Mouse (Mus musculus) adrenal gland, adult 2 months (tissue): ENCODE data around the gene Dcdc2a. TPM values are rescaled to one million over a fixed set of nuclear protein-coding genes. Genes with fewer than 3 reads are reported as not detected.
A peak's percentile ranks its signal among the peaks of the same experiment; 100 is the strongest.

ENCODE experiments used
- DNase-seq: peaks from one replicate; pipeline ENCODE4 v3.0.0; 2021
- long read RNA-seq: library from polyadenylated mRNA; stranded (forward); transcript quantifications from one replicate; pipeline ENCODE4 v2.0.0, GENCODE M21; 2021
- polyA plus RNA-seq: library from polyadenylated mRNA; depleted of rRNA; stranded (reverse); fragments of >200 nt; gene quantifications from 2 replicates; pipeline ENCODE4 v1.2.3, GENCODE M21; 2012; rRNA removed
- total RNA-seq, 2 experiments: library from RNA; stranded (reverse); gene quantifications; 2 replicates each; pipeline ENCODE4 v1.2.3; 2021

Dcdc2a gene
- total RNA-seq (under 1 TPM; 0.06 to 0.17 TPM), polyA plus RNA-seq (not detected in 2 replicates)
- long read RNA-seq = 0 reads

DNA sequence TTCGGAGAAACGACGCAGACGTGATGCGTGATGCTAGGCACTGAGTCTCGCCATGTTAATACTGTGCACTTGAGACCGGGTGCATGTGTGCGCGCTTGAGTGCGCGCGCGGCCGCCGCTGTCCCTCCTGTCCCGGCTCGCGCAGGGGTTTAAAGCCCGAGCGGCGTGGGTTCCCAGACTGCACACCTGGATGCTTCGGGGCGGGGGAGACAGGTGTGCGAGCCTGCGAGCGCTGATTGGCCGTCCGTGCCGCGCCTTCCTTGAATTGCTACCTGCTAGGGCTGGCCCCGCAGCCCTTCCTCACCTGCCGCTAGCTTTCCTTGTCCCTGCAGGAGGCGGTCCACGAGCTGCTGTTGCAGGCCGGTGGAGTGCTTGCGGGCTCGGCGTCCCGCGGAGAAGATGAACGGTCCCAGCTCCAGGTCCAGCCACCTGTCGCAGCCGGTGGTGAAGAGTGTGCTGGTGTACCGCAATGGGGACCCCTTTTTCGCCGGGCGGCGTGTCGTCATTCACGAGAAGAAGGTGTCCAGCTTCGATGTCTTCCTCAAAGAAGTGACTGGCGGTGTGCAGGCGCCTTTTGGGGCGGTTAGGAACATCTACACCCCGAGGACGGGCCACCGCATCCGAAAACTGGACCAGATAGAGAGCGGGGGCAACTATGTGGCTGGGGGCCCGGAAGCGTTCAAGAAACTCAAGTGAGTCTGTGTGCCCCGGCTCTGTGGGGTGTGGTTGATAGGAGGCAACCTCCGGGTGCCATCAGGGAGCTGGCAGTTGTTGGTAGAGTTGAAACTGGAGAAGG is at the start of gene Dcdc2a:
TSS of gene Dcdc2a (plus strand) at position 132 of the 795 bp plus-strand sequence.
- DNase-seq = peak; percentile 20

DNA sequence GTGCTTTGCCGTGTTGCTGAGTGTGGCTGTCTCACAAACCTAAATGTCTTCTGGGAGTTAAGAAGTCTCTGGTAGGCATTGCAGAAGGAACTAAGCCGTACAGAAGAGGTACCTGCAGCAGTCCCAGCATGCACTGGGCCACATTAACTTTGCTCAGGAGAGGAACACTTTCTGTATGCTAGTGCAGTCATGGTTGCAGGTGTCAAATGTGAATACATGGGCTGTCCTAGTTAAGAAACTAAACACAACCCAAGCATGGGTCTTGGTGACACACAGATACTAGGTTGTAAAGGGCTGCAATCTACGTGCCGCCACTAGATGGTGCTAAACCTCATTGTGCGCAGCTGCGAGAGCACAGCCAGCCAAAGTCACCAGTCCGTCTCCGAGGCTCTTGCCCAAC is 48.7 kb upstream of the Dcdc2a start:
- DNase-seq = peak; percentile 55

DNA sequence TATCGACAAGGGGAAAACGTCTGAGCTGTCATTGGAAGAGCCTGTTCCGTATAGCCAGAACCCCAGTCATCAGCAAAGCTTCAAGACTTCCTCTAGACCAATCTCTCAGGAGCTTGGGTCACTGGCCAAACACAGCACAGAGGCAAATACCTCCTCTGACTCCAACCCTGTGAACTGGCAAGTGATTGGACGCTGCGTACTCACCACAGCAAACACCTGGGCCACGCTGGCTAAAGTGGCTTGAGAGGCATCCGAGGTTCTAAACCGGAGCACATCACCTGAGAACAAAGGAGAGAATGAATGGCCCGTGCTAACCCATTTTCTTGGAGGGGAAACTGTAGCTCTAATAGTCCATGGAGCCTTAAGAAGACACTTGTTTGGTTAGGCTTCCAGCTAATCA is 37.5 kb upstream of the Dcdc2a start:
- DNase-seq = no peak

DNA sequence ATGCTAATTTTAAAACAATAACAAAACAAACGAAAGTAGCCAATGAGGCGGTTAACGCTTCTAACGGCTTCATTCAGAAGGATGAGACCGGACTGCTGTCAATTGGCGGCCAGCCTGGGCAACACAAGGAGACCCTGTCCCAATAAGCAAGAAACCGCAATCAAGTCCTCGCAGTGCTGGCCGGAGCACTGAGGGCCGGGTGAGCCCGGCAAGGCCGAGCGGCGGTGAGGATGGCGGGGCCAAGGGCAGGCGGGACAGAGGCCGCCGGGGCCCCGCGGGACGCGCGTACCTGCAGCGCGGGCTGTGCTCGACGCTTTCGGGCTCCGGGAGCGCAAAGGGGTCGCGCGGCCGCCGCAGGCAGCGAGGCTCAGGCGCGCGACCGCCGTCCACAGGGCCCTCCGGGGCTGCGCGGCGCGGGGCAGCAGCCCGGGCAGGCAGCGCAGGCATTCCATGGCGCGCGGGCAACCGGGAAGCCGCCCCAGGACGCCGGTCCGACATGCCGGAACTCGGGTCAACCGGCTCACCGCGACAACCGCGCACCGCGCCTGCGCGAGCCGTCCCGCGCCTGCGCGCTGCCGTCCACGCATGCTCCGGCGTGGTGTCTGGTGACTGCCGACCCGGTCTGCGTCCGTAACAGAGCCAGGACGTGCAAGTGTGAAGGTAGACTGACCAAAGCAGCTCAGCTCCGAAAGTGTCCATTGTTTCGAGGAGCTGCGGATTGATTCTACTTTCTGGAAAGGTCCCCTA is 35.8 kb upstream of the Dcdc2a start, which contains the start of gene Mrs2:
TSS of gene Mrs2 (minus strand) at position 587 of the 747 bp plus-strand sequence.
- peak; percentile 95 for DNase-seq

DNA sequence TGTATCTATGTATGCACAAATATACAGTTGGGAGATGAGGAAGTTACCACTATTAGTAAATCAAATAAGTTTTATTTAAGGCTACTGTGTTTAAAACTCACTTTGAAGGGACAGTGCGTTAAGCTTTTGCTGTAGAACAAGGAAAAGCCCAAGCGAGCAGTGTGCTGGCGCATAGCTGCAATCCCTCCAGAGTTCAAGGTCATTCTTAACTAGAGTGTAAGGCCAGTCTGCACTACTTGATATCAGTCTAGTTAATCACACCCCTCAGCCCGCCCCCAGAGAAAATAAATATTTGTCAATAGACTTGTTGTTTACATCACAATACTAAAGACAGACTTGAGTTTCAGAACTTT is 35.3 kb upstream of the Dcdc2a start:
- DNase-seq = peak; percentile 34

DNA sequence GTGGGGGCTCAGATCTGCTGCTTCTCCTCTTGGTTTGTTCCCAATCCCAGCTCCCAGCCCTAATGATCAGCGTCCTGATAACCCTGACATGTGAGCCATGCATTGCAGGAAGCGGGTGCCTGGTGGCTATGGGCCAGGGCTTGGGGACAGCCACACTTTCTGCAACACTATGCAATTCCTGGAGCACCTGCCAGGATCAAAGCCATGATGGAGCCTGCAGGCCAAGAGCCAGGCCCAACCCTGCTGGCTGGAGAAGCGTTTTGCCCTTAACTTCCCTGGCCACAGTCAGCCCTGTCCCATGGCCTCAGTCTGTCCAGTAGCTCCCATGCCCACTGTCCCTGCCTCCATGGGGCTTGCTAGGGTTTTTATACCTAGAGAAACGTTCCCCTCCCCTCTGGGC is 33.4 kb upstream of the Dcdc2a start:
- DNase-seq = peak; percentile 42

DNA sequence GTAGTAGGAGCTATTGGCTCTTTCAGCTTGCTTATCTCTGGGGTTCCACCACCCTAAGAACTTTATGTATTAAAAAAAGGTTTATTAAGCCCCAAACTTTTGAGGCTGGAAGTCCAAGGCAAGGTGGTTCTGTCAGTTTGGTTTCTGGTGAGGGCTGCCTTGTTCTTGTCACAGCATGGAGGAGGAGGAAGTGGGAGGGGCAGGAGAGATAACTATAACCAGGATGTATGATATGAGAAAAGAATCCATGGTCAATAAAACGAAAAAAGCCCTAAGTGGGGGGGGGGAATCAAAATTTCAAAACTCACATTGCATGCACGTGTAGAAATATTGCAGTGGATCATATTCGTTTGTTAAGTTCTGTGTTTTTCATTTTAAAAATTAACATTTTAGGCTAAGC is 32.7 kb upstream of the Dcdc2a start:
- no peak for DNase-seq

DNA sequence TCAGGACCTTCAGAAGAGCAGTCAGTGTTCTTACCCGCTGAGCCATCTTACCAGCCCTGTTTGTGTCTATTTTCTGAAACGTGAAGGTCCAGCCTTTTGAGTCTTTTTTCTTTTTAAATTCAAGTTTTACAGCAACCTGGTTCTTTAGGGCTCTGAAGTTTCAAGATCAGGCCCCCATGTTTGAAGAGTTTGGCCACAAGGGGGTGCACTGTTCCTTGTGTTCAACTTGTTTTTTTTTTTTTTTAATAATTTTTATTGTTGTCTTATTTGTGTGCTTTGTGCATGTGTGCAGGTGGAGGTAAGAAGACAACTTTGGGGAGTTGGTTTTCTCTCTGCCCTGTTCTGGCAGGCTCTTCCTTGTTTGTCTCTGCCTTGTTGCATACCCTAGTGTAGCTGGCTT is 31.1 kb upstream of the Dcdc2a start:
- DNase-seq = peak; percentile 33

DNA sequence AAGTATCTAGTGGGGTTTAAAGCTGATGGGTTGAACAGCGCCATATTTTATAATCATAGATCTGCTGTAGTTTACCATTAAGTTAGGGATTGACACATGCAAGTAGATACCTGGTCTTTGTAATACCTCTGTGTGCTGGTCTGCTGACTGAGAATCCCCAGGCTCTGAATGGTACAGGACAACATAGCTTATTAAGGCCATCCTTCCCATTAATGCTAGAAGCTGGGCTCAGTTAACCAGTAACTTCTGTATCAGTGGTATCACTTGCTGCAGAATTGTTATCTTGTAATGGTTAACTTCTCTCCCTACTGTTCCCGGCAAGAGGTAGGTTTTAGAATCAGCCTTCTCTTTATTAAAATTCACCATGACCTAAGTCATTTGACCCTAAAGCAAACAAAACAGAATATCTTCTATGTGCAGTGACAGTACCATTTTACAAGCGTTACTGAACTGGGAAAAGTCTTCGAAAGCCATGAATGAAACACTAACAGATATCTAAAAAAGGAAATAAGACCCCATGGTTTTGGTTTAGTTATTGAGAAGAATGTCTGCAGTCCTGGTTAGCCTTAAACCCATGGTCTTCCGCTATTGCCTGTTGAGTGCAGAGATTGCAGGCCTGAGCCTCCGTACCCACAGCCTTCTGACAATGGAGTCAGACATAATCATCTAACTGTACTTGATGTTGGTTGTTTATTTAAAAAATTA is 29.2 kb upstream of the Dcdc2a start:
- no peak for DNase-seq

DNA sequence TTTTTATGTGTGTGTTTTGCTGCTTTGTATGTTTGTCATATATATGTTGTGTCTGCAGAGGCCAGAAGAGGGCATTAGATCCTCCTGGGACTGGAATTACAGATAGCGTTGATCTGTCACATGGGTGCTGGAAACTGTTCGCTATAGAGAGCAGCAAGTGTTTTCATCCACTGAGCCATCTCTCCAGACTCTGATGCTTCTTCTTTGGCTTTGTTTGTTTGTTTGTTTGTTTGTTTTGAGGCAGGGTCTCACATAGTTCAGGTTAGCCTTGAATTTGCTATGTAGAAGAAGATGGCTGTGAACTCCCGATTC is 28.7 kb upstream of the Dcdc2a start:
- no peak for DNase-seq

DNA sequence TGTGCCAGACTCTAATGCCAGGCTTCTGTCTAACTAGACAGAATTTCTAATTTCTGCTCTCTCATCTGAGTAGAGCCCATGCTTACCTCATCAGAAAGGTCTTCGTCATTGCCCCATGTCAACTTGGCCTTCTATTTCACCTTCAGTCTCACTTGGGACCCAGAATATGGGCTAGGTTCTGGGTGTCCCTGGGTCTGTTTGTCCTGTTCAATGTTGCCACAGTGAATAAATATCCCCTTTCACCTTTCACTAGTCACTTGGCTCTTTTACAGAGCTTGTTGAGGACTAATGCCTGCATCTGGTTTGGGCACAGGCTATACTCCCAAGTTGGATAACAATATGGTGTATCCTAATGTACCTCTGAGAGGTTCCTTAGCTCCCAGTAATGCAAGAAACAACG is 16.3 kb upstream of the Dcdc2a start:
- no peak for DNase-seq

DNA sequence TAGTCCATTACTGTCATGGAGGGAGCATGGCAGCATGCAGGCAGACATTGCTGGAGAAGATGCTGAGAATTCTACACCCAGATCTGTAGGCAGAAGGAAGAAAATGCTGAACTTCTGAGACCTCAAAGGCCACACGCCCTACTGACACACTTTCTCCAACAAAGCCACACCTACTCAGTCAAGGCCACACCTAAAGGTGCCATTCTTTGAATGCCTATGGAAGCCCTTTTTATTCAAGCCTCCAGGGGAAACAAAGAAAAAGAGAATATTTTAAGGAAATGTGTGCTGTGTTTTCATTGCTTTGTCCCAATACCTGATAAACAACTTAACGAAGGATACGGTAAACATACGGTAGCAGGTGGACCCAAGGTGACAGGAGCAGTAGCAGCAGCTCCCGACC is 3.1 kb upstream of the Dcdc2a start:
- DNase-seq = no peak

DNA sequence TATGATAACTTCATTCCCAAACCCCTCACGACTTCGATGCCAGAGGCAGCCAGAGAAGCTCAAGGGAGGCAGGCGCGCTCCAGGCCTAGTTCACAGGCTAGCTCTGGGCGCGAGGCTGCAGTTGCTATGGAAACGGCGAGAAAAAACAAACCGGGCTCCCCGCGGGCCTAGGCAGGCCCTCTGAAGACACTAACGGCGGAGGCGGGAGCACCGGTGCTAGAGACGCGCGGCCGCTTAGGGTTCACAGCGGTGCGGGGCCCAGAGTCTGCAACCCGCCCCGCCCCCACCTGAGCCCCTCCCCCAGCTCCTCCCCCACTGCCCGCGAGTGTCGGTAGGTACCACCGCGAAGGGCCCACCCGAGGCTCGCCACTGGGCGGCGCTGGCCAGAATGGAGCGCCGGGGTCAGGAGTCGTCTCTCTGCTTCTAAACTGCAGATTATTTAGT is 671 bp upstream of the Dcdc2a start:
- peak; percentile 69 for DNase-seq

DNA sequence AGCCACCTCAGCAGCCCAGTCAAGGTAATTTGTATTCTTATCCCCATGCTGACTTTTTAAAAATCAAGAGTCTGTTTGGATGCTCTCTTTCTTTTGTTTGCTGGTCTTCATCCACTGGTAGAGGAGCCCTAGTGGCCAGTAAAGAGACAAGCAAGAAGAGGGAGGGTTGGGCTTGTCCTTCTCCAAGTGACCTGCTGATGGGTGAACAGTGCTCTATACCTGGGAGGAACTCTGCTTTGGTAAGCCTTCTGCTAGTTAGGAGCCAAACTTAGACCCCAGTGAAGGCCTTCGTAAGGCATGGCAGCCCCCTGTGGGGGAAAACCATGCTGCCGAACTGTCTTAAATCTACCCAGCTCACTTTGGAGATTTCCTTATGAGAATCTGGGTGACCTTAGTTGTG is 10.9 kb downstream of the Dcdc2a start:
- no peak for DNase-seq

DNA sequence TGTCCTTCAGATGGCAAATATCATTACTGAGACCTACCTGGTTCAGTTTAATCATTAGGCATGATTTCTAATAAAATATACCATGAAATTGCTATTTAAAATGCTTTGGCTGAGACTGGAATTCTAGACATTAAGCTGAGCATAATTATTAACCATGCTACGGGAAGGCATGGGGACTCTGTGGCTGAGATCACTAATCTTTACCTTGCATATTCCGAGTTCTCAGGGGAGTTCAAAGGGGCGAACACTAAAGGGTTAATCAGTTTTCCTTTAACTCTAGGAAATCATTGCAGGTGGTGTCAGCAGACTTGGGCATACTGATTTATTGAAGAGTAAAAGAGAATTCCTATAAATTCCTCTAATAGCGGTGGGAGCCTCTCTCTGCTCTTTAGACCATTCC is 11.4 kb downstream of the Dcdc2a start:
- no peak for DNase-seq

DNA sequence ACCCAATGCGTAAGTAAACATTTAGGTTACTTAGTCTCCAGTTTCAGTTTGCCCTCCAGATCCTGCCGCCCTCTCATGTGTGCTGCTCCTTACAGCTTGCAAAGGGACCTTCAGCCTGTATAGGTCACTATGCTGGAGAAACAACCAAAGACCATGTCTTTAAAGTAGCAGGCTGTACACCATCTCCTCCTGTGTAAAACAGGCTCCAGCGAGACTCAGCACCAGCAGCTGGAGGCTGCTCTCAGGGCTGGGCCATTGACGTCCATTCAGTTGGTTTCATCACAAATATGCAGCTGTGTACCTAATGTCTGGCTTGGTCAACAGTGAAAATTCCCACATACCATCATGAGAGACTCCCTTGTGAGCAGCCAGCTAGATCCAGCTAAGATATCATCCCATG is 14.0 kb downstream of the Dcdc2a start:
- DNase-seq = no peak

DNA sequence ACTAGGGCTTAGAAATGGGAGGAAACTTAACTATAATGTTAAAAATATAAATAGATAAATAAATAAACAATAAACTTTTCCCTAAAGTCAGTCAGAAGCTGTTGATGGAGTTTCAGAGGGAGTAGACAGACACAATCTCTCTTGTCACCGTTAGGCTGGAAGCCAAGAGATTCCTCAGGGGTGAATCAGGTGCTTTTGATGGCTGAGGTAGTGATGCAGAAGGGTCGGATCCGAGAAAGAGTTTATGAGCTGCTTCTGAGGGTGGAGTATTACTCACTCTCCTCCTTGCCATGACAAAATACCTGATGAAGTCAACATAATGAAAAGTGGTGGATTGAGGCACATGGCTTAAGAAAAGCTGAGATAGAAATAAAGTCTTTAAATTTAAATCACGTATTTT is 15.0 kb downstream of the Dcdc2a start:
- no peak for DNase-seq

DNA sequence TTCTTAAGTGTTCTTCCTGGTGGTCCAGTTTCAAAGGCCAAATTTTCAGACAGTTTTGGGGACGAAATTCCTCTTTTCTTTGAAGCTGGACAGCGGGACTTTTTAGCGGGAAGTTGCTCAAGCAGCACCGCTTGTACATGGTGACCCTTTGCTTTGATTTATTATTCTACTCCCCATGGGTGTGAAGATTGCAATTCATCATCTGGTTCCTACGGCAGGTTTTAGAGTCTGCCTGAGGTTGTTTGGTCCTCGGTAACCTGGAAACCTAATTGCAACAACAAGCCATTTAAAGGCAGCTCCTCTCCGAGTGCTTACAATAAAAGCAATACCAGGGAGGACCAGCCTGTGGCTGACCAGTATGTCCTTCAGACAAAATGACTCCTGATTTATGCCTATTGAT is 21.5 kb downstream of the Dcdc2a start:
- peak; percentile 20 for DNase-seq

DNA sequence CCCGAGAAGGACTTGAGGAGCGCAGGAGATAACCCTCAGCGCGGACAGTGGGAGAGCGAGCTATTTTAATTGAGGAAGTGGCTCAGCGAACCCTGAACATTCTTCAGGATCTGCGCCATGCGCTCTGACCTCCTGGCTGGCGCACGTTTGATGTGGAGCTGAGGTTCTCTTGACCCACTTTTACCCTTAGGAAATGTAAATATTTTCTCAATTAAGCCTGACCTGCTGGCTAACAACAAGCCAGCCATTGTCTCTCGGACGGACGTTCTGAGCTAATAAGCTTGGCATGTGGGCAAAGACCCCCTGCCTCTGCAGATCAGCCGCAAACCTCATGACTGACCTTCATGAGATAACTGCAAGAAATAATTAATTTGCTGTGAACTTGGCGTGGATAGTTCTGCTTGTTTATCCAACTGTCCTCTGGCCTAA is 27.4 kb downstream of the Dcdc2a start:
- no peak for DNase-seq

DNA sequence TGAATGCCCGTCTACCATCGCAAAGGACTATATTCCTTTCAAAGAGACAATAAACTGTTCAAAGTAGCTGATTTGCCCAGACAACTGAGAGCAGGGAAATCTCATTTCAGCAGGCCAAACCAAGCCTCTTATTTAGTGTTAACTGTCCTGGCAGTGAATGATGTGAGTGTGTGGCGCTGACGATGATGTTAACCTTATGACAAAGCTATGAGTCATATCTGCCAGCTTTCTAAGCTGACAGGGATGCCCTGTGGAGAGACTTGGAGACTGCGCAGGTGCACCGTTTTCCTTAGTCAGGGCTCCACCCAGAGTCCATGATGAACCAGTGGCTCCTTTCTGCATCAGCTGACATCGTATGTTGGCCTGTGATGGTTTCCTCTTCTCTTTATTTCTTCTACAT is 29.3 kb downstream of the Dcdc2a start:
- peak; percentile 33 for DNase-seq

DNA sequence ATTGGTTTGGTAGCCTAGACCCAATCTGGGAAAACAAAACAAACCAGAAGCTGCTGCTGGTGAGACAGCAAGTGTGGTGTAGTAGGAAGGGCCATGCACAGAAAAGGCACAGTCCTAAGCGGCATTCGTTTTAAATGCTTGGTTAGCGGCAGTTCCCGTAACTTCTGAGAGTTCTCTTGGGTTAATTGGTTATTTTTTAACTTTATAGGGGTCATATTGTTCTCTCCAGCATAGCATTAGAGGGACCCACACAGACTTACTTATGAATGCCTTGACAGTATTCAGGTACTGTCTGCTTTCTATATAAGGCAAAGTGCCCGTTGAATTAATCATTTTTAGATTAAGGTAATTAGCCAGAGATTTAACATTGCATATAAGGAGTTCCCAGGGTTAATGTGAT is 35.5 kb downstream of the Dcdc2a start:
- DNase-seq = no peak

DNA sequence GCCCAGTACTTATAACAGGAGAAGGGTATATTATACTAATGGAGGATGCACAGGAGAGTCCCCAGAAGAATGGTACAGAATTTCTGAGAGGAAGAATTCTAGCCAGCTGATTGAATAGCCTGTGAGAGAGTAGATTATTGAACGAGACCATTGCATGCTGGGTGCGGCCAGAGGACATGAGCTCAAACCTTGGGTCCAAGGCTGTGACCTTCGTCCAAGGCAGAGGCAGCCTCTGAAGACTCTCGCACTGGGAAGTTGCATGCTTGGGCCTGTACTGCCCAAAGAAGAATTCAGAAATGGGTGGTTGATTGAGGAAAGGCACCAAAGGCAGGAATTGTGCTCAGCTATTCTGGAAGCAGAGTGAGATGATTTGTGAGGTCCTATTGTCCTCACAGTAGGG is 38.0 kb downstream of the Dcdc2a start:
- DNase-seq = peak; percentile 53

DNA sequence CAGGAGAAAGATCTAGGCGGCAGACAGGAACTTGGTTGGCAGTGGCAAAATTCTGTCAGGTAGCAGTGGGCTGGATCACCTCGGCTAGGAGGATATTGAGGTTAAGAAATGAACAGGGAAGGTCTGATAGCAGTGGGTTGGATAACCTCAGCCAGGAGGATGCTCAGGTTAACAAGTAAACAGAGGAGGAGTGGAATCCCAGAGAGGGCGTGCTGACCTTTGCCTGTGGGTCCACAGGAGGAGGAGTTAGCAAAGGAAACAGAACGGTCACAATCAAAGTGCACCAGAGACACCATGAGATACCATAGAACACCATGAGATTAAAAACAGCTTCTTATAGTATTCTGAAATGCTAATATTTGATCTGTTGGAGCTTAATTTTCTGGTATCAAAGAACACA is 38.6 kb downstream of the Dcdc2a start:
- DNase-seq = no peak
